Mouse (Mus musculus) kidney, postnatal 10 days (tissue): ENCODE data around the gene Cel.
A peak's percentile ranks its signal among the peaks of the same experiment; 100 is the strongest.

Experiments
- DNase-seq: peaks from one replicate; pipeline ENCODE4 v3.0.0; 2021; ENCODE audit warnings: mixed read lengths

Cel gene

GRCm38 (mm10) chr2:28517206-28517909, 45.8 kb downstream of the Cel start:
- DNase-seq = peak; percentile 91

- DNase-seq = peak; percentile 93
Observed at GRCm38 (mm10) chr2:28514489-28514888, 48.7 kb downstream of the Cel start.

GRCm38 (mm10) chr2:28513431-28514370, 49.5 kb downstream of the Cel start:
- peak; percentile 56 for DNase-seq

GRCm38 (mm10) chr2:28512798-28513401, 50.3 kb downstream of the Cel start, which contains the start of gene Ralgds:
Ralgds (plus strand) TSS chr2:28513125.
- peak; percentile 82 for DNase-seq

GRCm38 (mm10) chr2:28511600-28511999, 51.6 kb downstream of the Cel start:
- peak; percentile 10 for DNase-seq

- no peak for DNase-seq
Observed at GRCm38 (mm10) chr2:28506291-28506690, 56.9 kb downstream of the Cel start.

- peak; percentile 3 for DNase-seq
Observed at GRCm38 (mm10) chr2:28505795-28506194, 57.4 kb downstream of the Cel start, which contains the start of gene Gm10134. Gm10134 (plus strand) TSS chr2:28506095.
